Mouse (Mus musculus) CD4-positive helper T cell, adult 2 months (primary cell): ENCODE results near the gene Dlgap1.
"Not testable (repeated sequence)": the region's sequence is repeated elsewhere in the genome, so short reads cannot be mapped to it uniquely, and the experiment has no call there.

Source experiments
- DNase-seq: peaks from one replicate; pipeline ENCODE4 v3.0.0-alpha.2; 2012; ENCODE audit warnings: low read depth, missing footprints, low spot score

Gene Dlgap1

GRCm38 (mm10) chr17:70525990-70526389 is 557.1 kb downstream of the Dlgap1 start:
- no peak for DNase-seq

DNA sequence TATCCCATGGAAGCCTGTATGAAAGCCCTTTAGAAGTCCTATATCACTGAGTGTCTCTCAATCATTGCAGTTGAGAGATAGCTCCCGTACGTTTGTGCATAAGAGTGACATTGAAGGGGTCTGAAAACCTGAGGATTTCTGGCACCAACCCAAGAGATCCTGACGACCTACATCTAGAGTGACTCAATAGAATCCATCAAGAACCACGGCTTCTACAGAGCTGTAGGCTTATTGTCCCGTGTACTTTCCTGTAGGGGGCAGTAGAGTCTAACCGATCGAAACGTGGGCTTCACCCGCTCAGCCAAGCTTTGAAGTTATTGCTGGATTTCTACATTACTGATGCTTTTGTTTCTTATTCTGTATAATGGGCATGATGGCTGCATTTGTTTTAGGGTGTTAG is 558.2 kb downstream of the Dlgap1 start:
- no peak for DNase-seq

DNA sequence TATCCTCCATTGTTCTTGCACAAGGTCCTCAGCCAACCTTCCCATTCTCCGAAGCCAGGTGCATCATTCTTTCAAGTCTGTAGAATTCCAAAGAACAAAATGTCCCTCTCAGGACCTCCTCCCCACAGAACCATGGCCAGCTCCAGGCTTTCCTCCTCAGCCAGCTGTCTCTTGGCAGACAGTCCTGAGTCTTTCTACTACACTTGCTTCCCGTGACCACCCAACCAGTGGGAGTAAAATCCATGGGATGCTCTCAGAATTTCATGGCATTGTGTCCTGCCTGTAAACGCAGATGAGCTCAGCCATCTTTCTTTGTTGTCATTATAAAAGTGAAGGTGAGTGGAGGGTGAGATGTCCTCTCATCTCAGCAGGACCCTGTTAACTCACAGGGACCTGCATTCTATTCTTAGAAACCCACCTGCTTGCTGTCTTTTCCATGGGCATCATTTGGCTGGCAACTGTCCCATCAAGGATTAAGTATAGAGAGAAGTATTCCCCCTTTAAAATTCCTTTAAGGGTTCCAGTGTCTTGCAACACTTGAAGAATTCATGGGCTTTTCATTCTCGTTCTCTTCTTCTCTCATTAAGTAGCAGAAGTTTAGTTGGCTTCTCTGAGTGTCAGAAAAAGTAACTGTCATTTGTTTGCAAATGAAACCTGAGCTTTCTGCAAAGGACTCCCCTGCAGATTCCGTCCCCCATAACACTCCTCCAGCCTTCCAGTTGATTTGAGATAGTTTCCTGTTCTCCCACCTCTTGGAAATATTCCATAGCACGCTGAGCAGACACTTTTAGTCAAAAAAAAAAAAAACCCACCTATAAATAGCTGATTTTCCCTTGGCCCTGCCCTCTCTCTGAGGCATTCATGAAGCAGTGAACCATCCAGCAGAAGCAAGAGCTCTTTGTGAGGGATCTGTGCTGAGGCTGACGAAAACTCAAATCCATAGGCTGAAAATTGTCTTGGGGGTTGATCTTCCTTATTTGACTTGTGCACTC is 559.6 kb downstream of the Dlgap1 start:
- DNase-seq: no peak

DNA sequence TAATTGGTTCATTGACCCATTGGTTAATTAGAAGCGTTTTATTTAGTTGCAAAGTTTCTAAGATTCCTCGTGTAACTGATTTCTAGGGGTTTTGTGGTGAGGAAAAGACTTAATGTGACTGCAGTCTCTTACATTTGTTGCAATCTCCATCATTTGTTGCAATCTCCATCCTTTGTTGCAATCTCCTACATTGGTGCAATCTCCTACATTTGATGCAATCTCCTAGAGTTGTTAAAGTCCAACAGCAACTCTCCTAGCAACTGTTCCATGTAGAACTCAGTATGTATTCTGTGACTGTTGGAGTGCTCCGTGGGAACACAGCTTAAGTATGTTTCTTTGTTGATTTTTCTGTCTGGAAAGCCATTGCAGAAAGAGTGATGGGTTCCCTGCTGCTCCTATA is 565.4 kb downstream of the Dlgap1 start:
- no peak for DNase-seq

DNA sequence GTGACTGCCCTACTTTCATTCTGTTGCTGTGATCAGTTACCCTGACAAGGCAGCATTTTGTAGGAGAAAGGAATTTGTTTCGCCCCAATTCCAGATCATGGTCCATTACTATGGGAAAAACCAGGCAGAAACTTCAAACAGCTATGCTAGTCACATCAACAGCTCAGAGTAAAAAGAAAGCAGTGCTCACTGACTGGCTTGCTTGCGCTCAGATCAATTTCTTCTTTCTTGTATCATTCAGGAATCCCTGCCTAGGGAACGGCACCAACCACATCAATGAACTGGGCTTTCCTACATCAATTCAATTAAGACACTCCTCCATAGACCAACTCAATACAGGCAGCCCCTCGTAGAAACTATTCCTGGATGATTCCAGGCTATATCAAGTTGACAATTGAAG is 572.9 kb downstream of the Dlgap1 start:
- DNase-seq: no peak

- no peak for DNase-seq
These were observed 581.9 kb downstream of the Dlgap1 start for GRCm38 (mm10) chr17:70550793-70551192.

DNA sequence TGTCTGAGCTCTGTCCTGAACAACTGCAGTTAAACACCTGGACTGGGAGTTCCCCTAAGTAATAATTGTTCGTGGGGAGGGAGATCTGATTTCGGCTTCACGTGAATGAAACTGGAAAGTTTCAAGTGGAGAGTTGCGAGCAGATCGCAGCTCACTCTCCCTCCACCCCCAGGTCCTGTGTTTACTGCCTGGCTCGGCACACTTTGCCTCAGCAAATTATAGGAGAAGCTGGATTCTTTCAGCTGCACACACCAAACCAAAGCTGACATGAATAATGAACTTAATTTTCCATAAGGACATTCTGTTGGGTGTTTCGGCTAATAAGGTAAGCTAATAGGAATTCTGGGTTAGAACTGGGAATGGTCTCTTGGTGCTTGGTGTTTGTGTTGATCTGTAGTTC is 592.7 kb downstream of the Dlgap1 start:
- DNase-seq: no peak

- DNase-seq: no peak
These were observed 602.0 kb downstream of the Dlgap1 start for GRCm38 (mm10) chr17:70570848-70571247.

DNA sequence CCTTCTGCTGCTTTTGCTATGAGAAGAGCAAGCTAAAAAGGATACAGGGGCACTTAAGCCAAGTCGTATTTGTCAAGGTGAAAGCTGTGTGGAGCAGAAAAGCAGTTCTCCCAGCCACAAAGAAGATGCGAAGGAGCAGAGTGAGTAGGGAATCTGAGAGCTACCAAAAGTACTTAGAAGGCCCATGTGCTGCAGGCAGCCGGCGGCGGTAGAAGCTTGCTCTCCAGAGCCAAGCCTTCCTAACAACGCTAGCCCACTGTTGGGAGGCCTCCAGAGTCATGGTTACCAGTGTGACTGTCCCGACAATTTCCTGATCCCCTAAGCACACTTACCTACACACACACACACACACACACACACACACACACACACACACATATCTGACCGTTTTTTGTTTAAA is 614.2 kb downstream of the Dlgap1 start:
- no peak for DNase-seq

DNA sequence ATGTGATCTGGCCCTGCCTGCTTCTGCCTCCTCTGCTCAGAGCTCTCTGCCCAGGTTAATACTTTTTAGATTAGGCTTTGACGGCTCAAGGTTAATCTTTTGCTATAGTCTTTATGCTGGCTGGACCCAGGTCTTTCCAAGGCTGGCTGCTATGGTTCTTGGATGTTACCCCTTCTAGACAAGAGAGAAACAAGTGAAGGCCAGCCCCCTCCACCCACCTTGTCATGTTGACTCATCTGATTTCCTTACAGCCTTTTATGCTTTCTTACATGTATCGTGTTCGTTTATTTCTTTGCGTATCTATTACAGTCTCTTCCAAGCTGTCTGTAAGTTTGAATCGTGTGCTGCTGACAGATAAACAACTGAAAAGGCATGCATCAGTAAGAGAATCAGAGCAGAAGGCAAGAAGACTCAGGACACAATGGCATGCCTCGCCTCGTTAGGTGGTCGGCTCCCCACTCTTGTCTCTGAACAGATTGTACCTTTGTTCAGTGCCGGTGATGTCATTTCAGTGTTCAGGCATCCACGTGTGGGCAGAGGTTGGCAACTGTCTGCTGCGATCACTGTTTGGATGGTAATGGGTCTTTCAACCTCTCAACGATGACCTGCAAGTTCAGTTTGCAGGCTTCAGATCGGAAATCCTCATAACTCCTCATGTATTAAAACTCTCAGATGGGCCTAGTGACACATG is 618.0 kb downstream of the Dlgap1 start:
- DNase-seq: no peak

GRCm38 (mm10) chr17:70587975-70588630 is 619.2 kb downstream of the Dlgap1 start:
- not testable (repeated sequence) for DNase-seq

- DNase-seq: no peak
These were observed 619.8 kb downstream of the Dlgap1 start for GRCm38 (mm10) chr17:70588691-70589090.

DNA sequence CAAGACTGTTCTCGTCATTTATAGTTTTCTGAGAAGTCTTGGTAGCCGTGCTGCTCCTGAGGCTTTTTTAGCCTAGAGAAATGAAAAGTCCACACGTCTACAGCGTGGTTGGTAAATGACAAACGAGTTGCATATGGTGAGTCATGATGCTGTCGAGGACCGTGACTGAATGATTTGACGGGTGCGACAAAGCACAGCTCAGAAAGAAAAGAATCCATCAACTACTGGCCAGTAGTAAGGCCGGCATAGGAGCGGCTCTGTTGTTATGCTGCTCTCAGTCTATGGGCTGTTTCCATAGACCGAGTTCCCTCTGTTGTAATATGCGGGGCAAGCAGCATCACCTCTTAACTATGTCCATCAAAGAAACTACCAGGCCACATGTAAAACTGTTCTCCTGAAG is 620.3 kb downstream of the Dlgap1 start:
- DNase-seq: no peak

GRCm38 (mm10) chr17:70590506-70590905 is 621.6 kb downstream of the Dlgap1 start:
- DNase-seq: no peak

- no peak for DNase-seq
These were observed 625.4 kb downstream of the Dlgap1 start for GRCm38 (mm10) chr17:70594277-70594676.

DNA sequence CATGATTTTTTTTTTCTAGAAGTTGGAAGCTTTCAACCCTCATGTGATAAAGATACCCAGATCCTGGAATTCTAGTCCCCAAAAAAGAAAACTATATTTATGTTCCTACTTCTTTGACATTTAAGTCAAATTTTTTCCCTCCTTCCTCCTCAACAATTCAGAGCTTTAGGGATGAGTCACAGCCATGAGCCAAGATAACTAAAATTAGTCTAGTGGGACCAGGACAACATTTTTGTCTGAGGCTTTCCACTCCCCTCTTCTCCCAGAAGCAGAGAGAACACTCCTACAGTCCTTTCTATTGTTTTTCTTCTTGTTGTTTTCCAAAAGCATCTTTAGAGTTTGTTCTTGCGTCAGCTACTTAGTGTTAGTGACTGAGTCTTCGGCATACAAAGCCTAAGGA is 627.5 kb downstream of the Dlgap1 start:
- no peak for DNase-seq

DNA sequence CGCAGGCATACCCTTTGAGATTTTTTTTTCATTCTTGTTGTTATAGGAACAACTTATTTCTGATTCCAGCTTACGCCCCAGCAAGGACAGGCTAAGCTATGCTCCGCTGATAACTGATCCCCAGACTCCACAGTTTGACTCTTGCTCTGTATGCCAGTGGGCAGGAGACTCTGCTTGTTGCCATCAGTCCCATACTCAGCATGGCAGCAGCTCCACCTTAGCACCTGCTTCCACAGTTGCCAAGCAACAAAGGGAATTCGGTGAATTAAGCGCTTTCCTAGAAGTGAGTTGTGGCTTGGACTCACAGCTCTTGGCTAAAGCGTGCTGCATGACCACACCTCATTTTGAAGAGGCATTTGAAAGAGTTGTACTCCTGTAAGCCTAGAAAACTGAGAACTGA is 631.6 kb downstream of the Dlgap1 start:
- no peak for DNase-seq

- DNase-seq: no peak
These were observed 633.2 kb downstream of the Dlgap1 start for GRCm38 (mm10) chr17:70602051-70602450.

DNA sequence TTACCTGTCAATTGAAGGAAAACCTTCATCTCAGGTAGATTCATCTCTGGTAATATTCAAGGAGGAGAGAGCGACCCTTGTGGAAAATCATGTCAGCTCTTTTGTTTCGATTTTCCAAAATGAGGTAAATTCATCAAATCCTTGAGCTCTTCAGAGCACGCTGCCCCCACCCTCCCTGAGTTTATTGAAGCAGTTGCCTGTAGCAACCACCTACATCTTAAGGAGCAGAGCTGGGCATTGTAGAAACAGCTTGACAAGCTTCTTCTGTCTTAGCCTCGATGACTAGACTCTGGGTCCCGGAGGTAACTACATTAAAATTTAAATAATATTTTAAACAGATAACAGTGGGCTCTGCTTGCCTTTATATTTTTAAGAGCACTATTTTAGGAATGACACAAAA is 636.8 kb downstream of the Dlgap1 start:
- no peak for DNase-seq

- DNase-seq: no peak
These were observed 643.3 kb downstream of the Dlgap1 start for GRCm38 (mm10) chr17:70612171-70612570.

GRCm38 (mm10) chr17:70613897-70614296 is 645.0 kb downstream of the Dlgap1 start:
- DNase-seq: no peak

DNA sequence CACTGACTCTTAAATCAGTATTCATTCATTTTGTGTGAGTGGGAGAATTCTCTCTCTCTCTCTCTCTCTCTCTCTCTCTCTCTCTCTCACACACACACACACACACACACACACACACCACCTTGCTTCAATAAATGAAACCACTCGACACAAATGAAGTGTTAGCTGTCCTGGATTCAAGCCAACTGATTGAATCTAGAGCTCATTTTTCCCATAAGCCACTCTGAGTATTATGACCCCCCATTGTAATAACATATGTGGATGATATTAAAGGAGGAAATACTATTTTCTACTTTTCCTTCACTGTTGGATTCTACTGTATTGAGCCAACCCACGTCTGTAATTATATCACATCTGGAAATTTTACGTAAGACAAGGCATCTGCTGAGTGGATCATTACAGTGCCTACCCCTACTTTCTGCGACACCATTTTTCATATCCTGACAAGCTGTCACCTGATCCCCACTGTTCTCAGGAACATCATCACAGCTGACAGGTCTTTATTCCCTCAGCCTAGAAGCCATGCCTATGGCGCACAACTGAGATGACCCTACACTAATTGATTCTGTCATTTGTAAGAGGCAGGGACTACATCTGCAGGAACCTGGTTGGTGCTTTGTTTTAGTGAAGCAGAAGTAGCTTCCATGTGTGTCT is 645.7 kb downstream of the Dlgap1 start:
- DNase-seq: no peak
